22 mouse cellular contexts compared by ENCODE assay signal in the genomic region with DNA sequence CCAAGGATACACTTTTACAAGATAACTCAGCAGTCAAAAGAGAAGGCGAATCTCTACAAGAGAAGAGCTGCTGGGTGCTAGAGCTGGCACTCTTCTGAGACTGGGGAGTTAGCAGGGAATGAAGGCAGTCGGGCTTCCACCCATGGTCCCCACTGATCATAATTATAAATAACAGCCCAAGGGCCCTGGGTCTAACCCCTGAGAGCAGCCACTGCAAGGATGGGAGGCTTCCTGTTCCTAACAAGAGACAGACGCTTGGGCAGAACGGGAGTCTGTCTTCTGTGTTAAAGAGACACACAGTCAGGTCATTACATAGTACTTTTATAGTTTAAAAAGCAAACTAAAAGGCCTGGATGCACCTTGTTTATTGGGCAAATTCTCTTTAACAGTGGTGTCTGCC. TPM values are rescaled to one million over a fixed set of nuclear protein-coding genes. Genes with fewer than 3 reads are reported as not detected.
A peak's percentile ranks its signal among the peaks of the same experiment; 100 is the strongest.
DNase-seq lines count a peak whose midpoint lies in the region; ATAC-seq and TF ChIP-seq lines count a peak whose summit lies in the region.
"Had no signal": no experiment of that assay in that cellular context is flagged by ENCODE, and none has a peak within 500 bp of the region (broad histone marks: within the 10 kb centered on the region; RNA-seq: fewer than 3 reads in every experiment).

No protein-coding gene starts in this region.

- 66% methylated on average over 4 of the region's 4 CpGs for WGBS in heart, adult 2 months
- WGBS in liver, embryonic 16.5 days (ENCODE audit: insufficient replicate concordance) = 62% methylated on average over 4 of the region's 4 CpGs
- 74% methylated on average over 4 of the region's 4 CpGs for WGBS in liver, embryonic 11.5 days
- WGBS in thymus, adult 2 months = 23% methylated on average over 4 of the region's 4 CpGs

- H3K27me3 ChIP-seq in heart, adult 2 months (ENCODE audit: control insufficient read depth, insufficient read depth, low read length) = no peaks in the 10 kb centered on the region
- H3K27me3 ChIP-seq in liver, embryonic 16.5 days (ENCODE audit: control insufficient read depth, insufficient read depth, low read depth, low read length) = no peaks in the 10 kb centered on the region
- H3K27me3 ChIP-seq in liver, embryonic 11.5 days (replicated peaks; ENCODE audit: control insufficient read depth, insufficient read depth, low read length) = no peaks in the 10 kb centered on the region
- no peaks in the 10 kb centered on the region for H3K27me3 ChIP-seq in thymus, adult 2 months (ENCODE audit: control insufficient read depth, insufficient read depth, low read length)
- H3K27me3 ChIP-seq: CH12.LX; forebrain, embryonic 13.5 days; hindbrain, embryonic 13.5 days had no signal

- peak; percentile 45 for DNase-seq in heart, adult 11 months
- DNase-seq in heart, adult 2 months = no peak
- DNase-seq in liver, embryonic 11.5 days (ENCODE audit: low spot score) = no peak
- peak; percentile 42 for DNase-seq in thymus, adult 2 months
- no peak for DNase-seq in thymus, postnatal 0 days (ENCODE audit: low spot score)
- DNase-seq in thymus, postnatal 4 days = peak; percentile 55
- DNase-seq in testis, postnatal 14 days (ENCODE audit: low spot score) = no peak
- DNase-seq: adrenal gland, adult 2 months; adrenal gland, postnatal 25 days; cerebellum, adult 2 months; cerebellum, postnatal 10 days; forebrain, postnatal 0 days; gastrocnemius, postnatal 36 days; heart, adult 18-20 months; heart, postnatal 10 days had no signal

- TF ChIP-seq POLR2A in heart, adult 2 months (IDR thresholded peaks at IDR 0.05; ENCODE audit: insufficient read depth, low read depth, low read length) = no peak
- no peak for TF ChIP-seq POLR2A in thymus, adult 2 months (IDR thresholded peaks at IDR 0.05; ENCODE audit: control insufficient read depth, extremely low read depth, insufficient read depth, low read length, poor library complexity)

- intact Hi-C loops in heart, adult 2 months (cut with DNase I) = loop anchor here (10.0 kb wide), 2 partner anchors 435 to 1455 kb away; no protein-coding TSS in a partner anchor

- no peak overlapping the region for H3K4me3 ChIP-seq in heart, adult 2 months
- H3K4me3 ChIP-seq in liver, embryonic 16.5 days (ENCODE audit: low read depth, low read length) = no peak overlapping the region
- no peak overlapping the region for H3K4me3 ChIP-seq in liver, embryonic 11.5 days (ENCODE audit: low read depth, low read length)
- H3K4me3 ChIP-seq in thymus, adult 2 months (ENCODE audit: control insufficient read depth, insufficient read depth, low read length) = peak overlapping the region; percentile 32
- H3K4me3 ChIP-seq: embryonic facial prominence, embryonic 10.5 days; forebrain, embryonic 13.5 days; hindbrain, embryonic 13.5 days had no signal

- no peak for TF ChIP-seq EP300 in heart, adult 2 months (IDR thresholded peaks at IDR 0.05; ENCODE audit: insufficient read depth, low read depth, low read length)

- H3K9me3 ChIP-seq in liver, embryonic 16.5 days (replicated peaks; ENCODE audit: control insufficient read depth, low read length) = no peaks in the 10 kb centered on the region
- H3K9me3 ChIP-seq in liver, embryonic 11.5 days (ENCODE audit: control insufficient read depth, low read length) = no peaks in the 10 kb centered on the region
- H3K9me3 ChIP-seq: embryonic facial prominence, embryonic 10.5 days; forebrain, embryonic 13.5 days; hindbrain, embryonic 13.5 days had no signal

- H3K4me2 ChIP-seq in liver, embryonic 16.5 days (ENCODE audit: low read depth, low read length) = no peak overlapping the region
- H3K4me2 ChIP-seq in liver, embryonic 11.5 days = no peak overlapping the region
- H3K4me2 ChIP-seq: forebrain, embryonic 13.5 days; heart, embryonic 11.5 days; hindbrain, embryonic 13.5 days had no signal

- no peak overlapping the region for H3K9ac ChIP-seq in heart, adult 2 months (ENCODE audit: low read depth, low read length)
- H3K9ac ChIP-seq in liver, embryonic 16.5 days (ENCODE audit: low read depth, low read length) = no peak overlapping the region
- H3K9ac ChIP-seq in liver, embryonic 11.5 days (ENCODE audit: low read depth, low read length) = no peak overlapping the region
- H3K9ac ChIP-seq: forebrain, embryonic 13.5 days; forebrain, postnatal 0 days; hindbrain, embryonic 13.5 days had no signal

- peaks cover 10% of the 10 kb centered on the region for H3K4me1 ChIP-seq in heart, adult 2 months (ENCODE audit: control insufficient read depth, insufficient read depth, low read length)
- peaks cover 48% of the 10 kb centered on the region for H3K4me1 ChIP-seq in liver, embryonic 16.5 days (ENCODE audit: control insufficient read depth, low read depth, low read length)
- peaks cover 31% of the 10 kb centered on the region for H3K4me1 ChIP-seq in liver, embryonic 11.5 days (replicated peaks; ENCODE audit: control insufficient read depth, insufficient read depth, low read length)
- H3K4me1 ChIP-seq in thymus, adult 2 months (replicated peaks; ENCODE audit: control insufficient read depth, insufficient read depth, low read length) = peaks cover 44% of the 10 kb centered on the region

- H3K36me3 ChIP-seq in heart, adult 2 months (ENCODE audit: control insufficient read depth, insufficient read depth, low read length) = peaks cover 6% of the 10 kb centered on the region
- H3K36me3 ChIP-seq in liver, embryonic 16.5 days (ENCODE audit: control insufficient read depth, insufficient read depth) = peaks cover 5% of the 10 kb centered on the region
- H3K36me3 ChIP-seq in liver, embryonic 11.5 days (ENCODE audit: control insufficient read depth, insufficient read depth, low read length) = peaks cover 8% of the 10 kb centered on the region; the same call in 1 of the 2 replicates
- H3K36me3 ChIP-seq in thymus, adult 2 months (ENCODE audit: control insufficient read depth, insufficient read depth, low read length) = peaks cover 8% of the 10 kb centered on the region; the same call in 1 of the 2 replicates

- no peak for TF ChIP-seq CTCF in heart, adult 2 months (IDR thresholded peaks at IDR 0.05)
- no peak for TF ChIP-seq CTCF in thymus, adult 2 months (IDR thresholded peaks at IDR 0.05; ENCODE audit: borderline replicate concordance, control insufficient read depth, extremely low read depth, insufficient read depth, low read length, poor library complexity)

- no peak overlapping the region for H3K27ac ChIP-seq in heart, adult 2 months
- 0 out of 2 replicates have a peak overlapping the region, but pooled peaks have one; percentile 16 for H3K27ac ChIP-seq in liver, embryonic 16.5 days (ENCODE audit: low read length)
- H3K27ac ChIP-seq in liver, embryonic 11.5 days (ENCODE audit: low read depth, low read length) = no peak overlapping the region
- H3K27ac ChIP-seq in thymus, adult 2 months (ENCODE audit: control insufficient read depth, insufficient read depth, low read length) = peak overlapping the region; percentile 100
- H3K27ac ChIP-seq: embryonic facial prominence, embryonic 10.5 days; forebrain, embryonic 13.5 days; hindbrain, embryonic 13.5 days; hindbrain, postnatal 0 days had no signal

- ATAC-seq in liver, embryonic 16.5 days (ENCODE audit: low read depth) = no peak
- no peak for ATAC-seq in liver, embryonic 11.5 days (replicated peaks; ENCODE audit: low FRiP score)
- ATAC-seq: forebrain, embryonic 13.5 days; forebrain, postnatal 0 days; hindbrain, postnatal 0 days had no signal

- peaks cover 6% of the 10 kb centered on the region for H3K79me2 ChIP-seq in heart, adult 2 months (replicated peaks; ENCODE audit: control insufficient read depth, insufficient read depth, low read length)

RNA-seq across cellular contexts. Expression of a gene that starts 6.6 kb away (rescaled TPM):
- total RNA-seq in heart, adult 2 months (2021) = 10 to 100 TPM; 19.2 to 21.1 TPM
- polyA plus RNA-seq in heart, adult 2 months (2012; rRNA removed) = 18.7 and 41.4 TPM in 2 replicates
- 30.8 and 32.3 TPM in 2 replicates for polyA plus RNA-seq in liver, embryonic 16.5 days (2015; fragmentation: Nextera tagmentation; extraction: Ambion mirVana)
- 49.7 and 51.0 TPM in 2 replicates for polyA plus RNA-seq in liver, embryonic 11.5 days (2014; fragmentation: Nextera tagmentation; extraction: Ambion mirVana)
- polyA plus RNA-seq in thymus, adult 2 months (2012; rRNA removed) = 204 and 242 TPM in 2 replicates
- polyA plus RNA-seq in thymus, postnatal 0 days (2015; fragmentation: Nextera tagmentation; extraction: Ambion mirVana) = 104 and 126 TPM in 2 replicates

Comparison
In these comparisons a context has a peak if more than half of its experiments do, and no peak if none do; other contexts are left out.
1. DNase-seq: peak in heart, adult 11 months (single experiment), thymus, adult 2 months (single experiment) and thymus, postnatal 4 days (single experiment); none in heart, adult 2 months (0 of 2), liver, embryonic 11.5 days (single experiment), thymus, postnatal 0 days (single experiment) and testis, postnatal 14 days (single experiment).
2. H3K27ac ChIP-seq: peak in liver, embryonic 16.5 days (single experiment) and thymus, adult 2 months (single experiment); none in heart, adult 2 months (single experiment) and liver, embryonic 11.5 days (single experiment).